Mouse (Mus musculus): ENCODE results near the gene Muc1.

Muc1 gene

GRCm38 (mm10) chr3:89228836-89229235, at the start of gene Muc1:
Gene Muc1 (plus strand): TSS chr3:89229057.
- DNase-seq (ENCODE audit: low spot score): no peak

- no peak for DNase-seq (ENCODE audit: low spot score)
Measured at GRCm38 (mm10) chr3:89181749-89182500, 46.9 kb upstream of the Muc1 start.

GRCm38 (mm10) chr3:89182531-89183057, 46.3 kb upstream of the Muc1 start:
- no peak for DNase-seq (ENCODE audit: low spot score)

- peak; percentile 92 for DNase-seq (ENCODE audit: low spot score)
Measured at GRCm38 (mm10) chr3:89183058-89183958, 45.5 kb upstream of the Muc1 start, which contains the start of gene Fam189b. Gene Fam189b (plus strand): TSS chr3:89183143.

- DNase-seq (ENCODE audit: low spot score): no peak
Measured at GRCm38 (mm10) chr3:89183959-89184315, 44.9 kb upstream of the Muc1 start.

- no peak for DNase-seq (ENCODE audit: low spot score)
Measured at GRCm38 (mm10) chr3:89187197-89187596, 41.7 kb upstream of the Muc1 start.

GRCm38 (mm10) chr3:89187690-89188477, 41.0 kb upstream of the Muc1 start:
- DNase-seq (ENCODE audit: low spot score): no peak

GRCm38 (mm10) chr3:89188478-89188875, 40.4 kb upstream of the Muc1 start:
- DNase-seq (ENCODE audit: low spot score): no peak

- no peak for DNase-seq (ENCODE audit: low spot score)
Measured at GRCm38 (mm10) chr3:89190436-89190835, 38.4 kb upstream of the Muc1 start.

- no peak for DNase-seq (ENCODE audit: low spot score)
Measured at GRCm38 (mm10) chr3:89193351-89193750, 35.5 kb upstream of the Muc1 start.

- no peak for DNase-seq (ENCODE audit: low spot score)
Measured at GRCm38 (mm10) chr3:89193853-89194252, 35.0 kb upstream of the Muc1 start.

GRCm38 (mm10) chr3:89195979-89196877, 32.6 kb upstream of the Muc1 start:
- DNase-seq (ENCODE audit: low spot score): peak; percentile 75

GRCm38 (mm10) chr3:89199839-89200238, 29.0 kb upstream of the Muc1 start:
- no peak for DNase-seq (ENCODE audit: low spot score)

GRCm38 (mm10) chr3:89202253-89203141, 26.4 kb upstream of the Muc1 start, which contains the start of gene Gba:
Gene Gba (plus strand): TSS chr3:89202928.
- DNase-seq (ENCODE audit: low spot score): peak; percentile 84

- no peak for DNase-seq (ENCODE audit: low spot score)
Measured at GRCm38 (mm10) chr3:89203142-89203514, 25.7 kb upstream of the Muc1 start.

- DNase-seq (ENCODE audit: low spot score): no peak
Measured at GRCm38 (mm10) chr3:89206079-89206478, 22.8 kb upstream of the Muc1 start.

GRCm38 (mm10) chr3:89206695-89207094, 22.2 kb upstream of the Muc1 start:
- no peak for DNase-seq (ENCODE audit: low spot score)

- DNase-seq (ENCODE audit: low spot score): no peak
Measured at GRCm38 (mm10) chr3:89208075-89208657, 20.7 kb upstream of the Muc1 start.

GRCm38 (mm10) chr3:89208736-89209135, 20.1 kb upstream of the Muc1 start:
- DNase-seq (ENCODE audit: low spot score): no peak

GRCm38 (mm10) chr3:89209731-89210130, 19.1 kb upstream of the Muc1 start:
- DNase-seq (ENCODE audit: low spot score): no peak
